Mouse (Mus musculus) brown adipose tissue, adult 24 weeks (tissue): Measurements from ENCODE around the gene Bco2. TPM values are rescaled to one million over a fixed set of nuclear protein-coding genes. Genes with fewer than 3 reads are reported as not detected.

ENCODE experiments used
- H3K27ac ChIP-seq: fragments of 200-500 bp; replicated peaks from 2 replicates; pipeline ENCODE4 v1.5.1; 2012; ENCODE audit warnings: low read depth, mild to moderate bottlenecking, low read length
- H3K4me1 ChIP-seq: fragments of 200-500 bp; 2 replicates; pipeline ENCODE4 v1.6.1; 2012; ENCODE audit warnings: low read length, mixed read lengths; ENCODE audit not compliant: control insufficient read depth, insufficient read depth, insufficient read length
- H3K4me3 ChIP-seq: fragments of 200-500 bp; 2 replicates; pipeline ENCODE4 v1.5.1; 2012; ENCODE audit warnings: low read depth, mild to moderate bottlenecking, low read length, moderate library complexity; ENCODE audit not compliant: insufficient read depth
- polyA plus RNA-seq: library from polyadenylated mRNA; stranded (reverse); fragments of >200 nt; gene quantifications from 2 replicates; pipeline ENCODE4 v1.2.4, GENCODE M21; 2012; ENCODE audit not compliant: missing spikeins, insufficient read depth, insufficient read length

Gene Bco2
- polyA plus RNA-seq, 1 experiment, result 1.1 TPM

DNA sequence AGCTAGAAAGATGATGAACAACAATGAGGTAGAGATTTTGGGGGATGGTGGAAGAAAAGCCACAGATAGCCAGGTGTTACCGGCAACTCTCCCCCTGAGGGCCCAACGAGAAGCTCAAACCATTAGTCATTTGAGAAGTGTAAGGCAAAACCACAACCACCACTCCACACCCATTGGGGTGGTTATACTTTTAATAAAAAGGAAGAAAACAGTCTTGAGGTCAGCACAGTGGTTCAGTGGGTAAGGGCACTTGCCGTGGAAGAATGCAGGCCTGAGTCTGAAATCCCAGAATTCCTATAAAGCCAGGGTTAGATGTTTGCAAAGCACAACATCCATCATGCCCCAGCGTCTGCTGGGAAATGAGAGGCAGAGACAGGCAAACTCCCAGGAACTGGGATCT is 17.7 kb downstream of the Bco2 start:
- no peaks in the 10 kb centered on the region for H3K4me1 ChIP-seq
- H3K4me3 ChIP-seq, result no peak overlapping the region
- H3K27ac ChIP-seq, result no peak overlapping the region

DNA sequence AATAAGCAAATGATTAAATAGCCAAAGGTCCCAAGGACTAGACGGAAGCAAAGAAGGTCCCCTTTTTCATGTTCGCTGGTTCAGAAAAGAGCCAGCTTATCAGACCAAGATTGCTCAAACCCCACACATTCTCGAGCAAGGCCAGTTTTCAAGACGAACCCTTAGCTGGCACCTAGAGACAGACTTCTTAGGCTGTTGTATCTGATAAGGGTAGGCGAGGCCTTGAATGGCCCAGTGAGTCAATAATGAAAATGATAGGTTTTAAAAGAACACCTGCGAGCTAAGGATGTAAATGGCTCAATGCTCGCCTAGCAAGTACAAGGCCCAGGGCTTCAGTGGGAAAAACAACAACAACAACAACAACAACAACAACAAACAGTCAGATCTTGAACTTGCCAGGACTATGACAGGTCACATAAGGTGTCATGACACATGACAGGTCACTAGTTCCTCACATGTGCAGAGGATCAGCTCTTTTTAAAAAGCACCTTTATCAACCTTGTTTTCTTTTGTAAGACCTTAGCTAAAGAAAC is 18.3 kb downstream of the Bco2 start:
- H3K4me3 ChIP-seq, result no peak overlapping the region
- H3K27ac ChIP-seq, result no peak overlapping the region
- H3K4me1 ChIP-seq, result no peaks in the 10 kb centered on the region

DNA sequence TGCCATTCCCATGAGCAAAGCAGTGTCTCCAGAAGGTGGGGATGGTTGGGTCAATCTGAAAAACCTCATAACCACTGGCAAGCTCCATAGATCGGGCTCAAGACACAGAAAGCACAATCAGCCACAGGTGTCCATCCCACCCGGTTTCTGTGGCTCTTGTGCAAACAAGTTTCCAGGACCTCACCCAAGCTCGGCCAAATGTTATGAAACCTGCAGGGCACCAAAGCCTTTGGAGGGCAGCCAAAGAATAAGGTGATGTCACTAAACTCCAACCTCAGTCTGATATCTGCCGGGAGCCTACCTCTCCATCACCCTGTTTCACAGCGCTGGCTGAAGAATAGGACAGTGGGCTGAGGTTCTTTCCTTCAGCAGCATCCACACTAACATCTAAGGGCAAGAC is 19.1 kb downstream of the Bco2 start:
- no peak overlapping the region for H3K4me3 ChIP-seq
- no peak overlapping the region for H3K27ac ChIP-seq
- no peaks in the 10 kb centered on the region for H3K4me1 ChIP-seq

DNA sequence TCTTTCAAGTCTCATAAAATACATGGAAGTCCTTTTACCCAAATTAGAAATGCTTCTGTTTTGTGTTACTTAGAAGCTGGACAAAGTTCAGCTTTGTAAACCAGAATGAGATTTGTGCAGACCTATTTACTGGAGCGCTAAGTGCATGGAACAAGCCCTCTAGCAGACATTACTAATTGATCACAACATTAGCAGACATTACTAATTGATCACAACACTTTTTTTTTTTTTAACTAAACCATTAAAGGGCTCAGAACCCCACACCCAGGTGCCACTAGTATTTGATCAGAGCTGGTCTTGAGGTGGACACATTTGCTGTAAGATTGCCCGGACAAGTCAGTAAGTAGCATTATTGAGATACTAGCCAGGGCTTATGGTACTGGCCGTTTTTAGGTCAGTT is 21.2 kb downstream of the Bco2 start:
- Histone ChIP-seq H3K4me1 (no peaks in the 10 kb centered on the region), H3K4me3 (no peak overlapping the region), H3K27ac (no peak overlapping the region)

DNA sequence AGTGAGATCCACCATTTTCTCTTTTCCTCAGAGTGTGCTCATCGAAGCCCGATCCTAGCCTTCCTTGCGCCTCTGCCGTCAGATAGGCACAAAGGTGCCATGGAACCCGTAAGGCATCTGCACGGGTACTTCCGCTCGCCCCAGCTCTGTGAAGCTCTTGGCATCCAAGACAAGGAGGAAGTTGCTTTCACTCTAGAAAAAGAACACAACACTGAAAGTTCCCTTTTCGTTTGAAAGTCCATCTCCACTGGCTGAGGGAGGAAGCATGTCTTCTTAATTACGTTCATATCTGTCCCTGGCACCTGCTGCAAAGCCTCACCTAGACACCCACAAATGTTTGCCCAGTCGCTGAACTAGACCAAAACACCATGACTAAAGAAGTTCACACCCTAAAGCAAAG is 21.7 kb downstream of the Bco2 start:
- Histone ChIP-seq H3K4me1 (no peaks in the 10 kb centered on the region), H3K27ac (peak overlapping the region; percentile 41; the same call in 1 of the 2 replicates), H3K4me3 (no peak overlapping the region)

DNA sequence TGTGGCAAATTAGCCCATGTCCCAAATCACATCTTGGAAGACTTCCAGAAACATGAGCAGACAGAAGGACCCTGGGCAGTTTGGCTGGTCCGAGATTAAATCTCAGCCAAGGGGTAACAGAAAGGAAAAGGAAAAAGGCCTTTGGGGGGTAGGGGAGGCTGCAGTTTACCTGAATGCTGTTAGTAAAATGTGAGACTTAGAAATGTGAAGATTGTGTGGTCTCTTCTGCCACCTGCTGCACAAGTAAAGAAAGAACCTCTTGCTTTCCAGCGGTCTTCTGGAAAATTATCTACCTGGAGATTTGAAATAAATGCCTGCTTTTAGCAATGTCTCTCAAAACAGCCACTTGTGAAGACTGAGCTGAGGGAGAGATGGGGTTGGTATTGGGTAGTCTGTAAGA is 24.1 kb downstream of the Bco2 start:
- no peak overlapping the region for H3K4me3 ChIP-seq
- no peak overlapping the region for H3K27ac ChIP-seq
- H3K4me1 ChIP-seq, result peaks cover 9% of the 10 kb centered on the region

DNA sequence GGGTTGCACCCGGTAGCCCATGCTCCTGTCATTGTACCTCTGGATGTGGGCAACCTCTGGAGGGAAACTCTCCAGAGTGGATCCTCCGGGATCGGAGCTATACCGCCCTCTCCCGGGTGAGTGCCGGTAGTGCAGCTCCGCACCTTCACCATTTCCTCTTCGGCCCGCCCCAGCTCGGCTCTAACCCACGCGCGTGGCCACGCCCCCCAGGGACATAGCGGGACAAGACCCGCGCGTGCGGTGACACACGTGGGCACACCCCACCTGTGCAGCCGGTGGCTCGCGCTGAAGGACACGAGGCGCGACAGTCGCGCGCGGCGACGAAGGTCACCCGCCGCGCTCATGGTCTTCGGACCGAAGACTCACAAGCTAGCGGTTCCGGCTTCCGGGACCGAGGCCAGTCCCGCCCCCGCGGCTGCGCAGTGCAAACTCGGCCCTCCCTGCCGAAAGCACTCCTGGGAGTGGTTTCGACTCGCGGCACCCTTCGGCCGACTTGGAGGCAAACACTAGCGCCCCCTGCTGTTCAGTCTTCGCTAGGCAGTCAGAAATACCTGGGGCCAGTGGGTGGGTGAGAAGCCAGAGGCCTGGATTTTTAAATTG is 26.6 kb downstream of the Bco2 start, which contains the start of gene Pts:
Gene Pts, minus strand, starts transcription at position 432 of the 600 bp plus-strand sequence.
- peaks cover 9% of the 10 kb centered on the region for H3K4me1 ChIP-seq
- H3K4me3 ChIP-seq, result peak within 1 kb of the TSS; percentile 95
- H3K27ac ChIP-seq, result peak within 1 kb of the TSS; percentile 96

DNA sequence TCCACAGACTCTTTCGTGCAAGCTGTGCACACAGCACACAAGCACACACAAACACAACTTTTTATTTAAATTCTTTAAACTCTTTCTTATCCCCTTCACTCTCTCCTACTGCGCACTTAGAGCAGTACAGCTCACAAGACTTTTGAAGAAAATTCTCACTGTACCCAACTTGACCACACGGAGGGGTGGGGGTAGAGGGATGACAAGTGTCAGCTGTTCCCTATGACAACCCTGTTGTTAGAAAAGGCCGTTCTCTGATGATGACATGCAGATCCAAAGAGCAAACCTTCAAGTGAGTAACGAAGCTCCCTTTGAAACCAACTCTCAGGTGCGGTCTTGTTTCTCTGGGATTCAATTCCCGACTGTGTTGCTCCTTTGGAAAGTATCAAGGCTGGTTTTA is 27.1 kb downstream of the Bco2 start:
- peak overlapping the region; percentile 10; the same call in 1 of the 2 replicates for H3K27ac ChIP-seq

DNA sequence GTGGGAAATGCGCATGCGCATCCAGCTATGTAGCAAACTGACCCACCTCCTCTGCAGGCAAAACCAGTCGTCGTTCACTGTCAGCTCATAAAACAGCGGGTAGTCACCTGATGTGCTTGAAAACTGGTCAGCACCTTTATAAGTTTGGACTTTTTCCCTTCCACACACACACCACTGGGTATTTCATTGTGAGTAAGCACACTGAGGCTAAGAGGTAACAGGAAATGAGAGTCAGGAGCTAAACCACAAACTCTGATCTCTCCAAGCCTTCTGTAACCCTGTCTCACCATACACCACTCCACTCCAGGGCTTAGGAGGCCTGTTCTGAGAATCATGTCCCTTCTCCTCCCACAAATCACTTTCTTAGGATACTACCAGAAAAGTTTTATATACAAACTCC is 29.4 kb downstream of the Bco2 start:
- no peak overlapping the region for H3K4me3 ChIP-seq
- peak overlapping the region; percentile 61; the same call in 1 of the 2 replicates for H3K27ac ChIP-seq
- peaks cover 9% of the 10 kb centered on the region for H3K4me1 ChIP-seq

More for the DNA sequence above, 27.1 kb downstream of the Bco2 start:
- Histone ChIP-seq H3K4me1 (peaks cover 9% of the 10 kb centered on the region), H3K4me3 (peak overlapping the region; percentile 95)

DNA sequence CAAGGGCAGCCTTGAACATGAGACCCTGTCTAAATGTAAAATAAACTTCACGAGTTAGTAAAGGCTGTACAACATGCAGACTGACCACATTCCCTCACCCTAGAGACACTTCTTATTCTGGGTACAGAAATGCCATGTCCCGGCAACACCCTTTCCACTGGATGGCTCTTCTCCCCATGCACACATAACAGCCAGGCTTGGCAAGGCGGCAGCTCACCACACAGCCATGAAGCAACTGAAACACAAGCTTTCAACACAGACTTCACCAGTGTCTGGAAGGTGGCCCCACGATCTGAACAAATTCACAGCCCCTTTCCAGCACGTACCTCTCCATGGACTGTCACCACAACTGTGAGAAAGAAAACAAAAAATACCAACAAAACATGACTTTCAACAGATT is 30.0 kb downstream of the Bco2 start:
- peaks cover 9% of the 10 kb centered on the region for H3K4me1 ChIP-seq
- no peak overlapping the region for H3K4me3 ChIP-seq
- peak overlapping the region; percentile 82 for H3K27ac ChIP-seq

DNA sequence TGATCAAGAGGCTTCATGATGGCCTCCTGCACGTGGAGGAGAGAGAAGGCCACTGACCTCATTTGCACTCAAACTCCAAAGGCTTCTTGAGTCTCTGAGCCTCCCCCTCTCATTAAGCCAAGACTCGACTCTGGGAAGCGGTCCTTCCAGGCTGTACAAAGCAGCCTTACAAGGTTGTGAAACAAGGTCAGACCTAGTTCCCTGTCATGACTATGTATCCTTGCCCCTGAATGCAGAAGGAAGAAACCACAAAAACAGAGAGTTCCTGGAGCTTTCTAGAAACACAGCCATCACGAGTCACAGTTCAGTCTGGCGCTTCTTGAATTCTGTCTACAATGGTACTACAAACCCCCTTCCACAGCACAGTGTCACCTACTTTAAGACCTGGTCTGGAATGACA is 32.4 kb downstream of the Bco2 start:
- no peak overlapping the region for H3K27ac ChIP-seq
- H3K4me3 ChIP-seq, result no peak overlapping the region

DNA sequence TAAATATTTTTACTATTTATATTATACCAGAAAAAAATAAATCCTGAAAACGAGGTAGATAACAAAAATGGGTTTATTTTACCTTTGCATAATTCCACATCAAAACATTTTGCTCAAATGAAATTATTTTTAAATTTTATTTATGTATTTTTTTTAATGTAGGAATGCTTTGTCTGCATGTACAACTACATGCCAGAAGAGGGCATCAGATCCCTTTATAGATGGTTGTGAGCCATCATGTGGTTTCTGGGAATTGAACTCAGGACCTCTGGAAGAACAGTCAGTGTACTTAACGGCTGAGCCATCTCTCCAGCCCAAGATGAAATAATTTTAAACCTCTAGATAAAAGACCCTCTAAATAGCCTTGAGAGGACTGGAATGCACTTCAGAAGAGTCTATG is 33.4 kb downstream of the Bco2 start:
- H3K4me3 ChIP-seq, result no peak overlapping the region
- H3K27ac ChIP-seq, result no peak overlapping the region
- H3K4me1 ChIP-seq, result peaks cover under 1% of the 10 kb centered on the region

More for the DNA sequence above, 32.4 kb downstream of the Bco2 start:
- peaks cover 8% of the 10 kb centered on the region for H3K4me1 ChIP-seq

DNA sequence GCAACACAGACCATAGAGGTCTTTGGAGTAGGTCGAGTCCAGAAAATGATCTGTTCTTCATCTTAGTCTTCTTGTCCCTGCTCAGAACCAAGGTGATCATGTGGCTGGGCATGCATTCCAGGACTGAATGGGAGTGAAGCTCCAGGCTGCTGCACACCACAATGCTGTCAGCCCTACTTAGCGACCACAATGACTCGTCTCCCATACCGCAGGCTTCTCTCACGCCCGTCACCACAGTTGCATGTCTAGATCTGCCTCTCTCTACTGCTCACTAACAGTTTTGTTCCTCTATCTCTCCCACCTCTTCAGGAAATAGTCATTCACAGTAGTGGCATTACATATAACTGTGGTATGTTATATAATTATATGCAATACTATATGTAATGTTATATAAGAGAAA is 34.2 kb downstream of the Bco2 start:
- no peak overlapping the region for H3K27ac ChIP-seq
- no peaks in the 10 kb centered on the region; the same call in none of the 2 replicates for H3K4me1 ChIP-seq
- H3K4me3 ChIP-seq, result no peak overlapping the region

DNA sequence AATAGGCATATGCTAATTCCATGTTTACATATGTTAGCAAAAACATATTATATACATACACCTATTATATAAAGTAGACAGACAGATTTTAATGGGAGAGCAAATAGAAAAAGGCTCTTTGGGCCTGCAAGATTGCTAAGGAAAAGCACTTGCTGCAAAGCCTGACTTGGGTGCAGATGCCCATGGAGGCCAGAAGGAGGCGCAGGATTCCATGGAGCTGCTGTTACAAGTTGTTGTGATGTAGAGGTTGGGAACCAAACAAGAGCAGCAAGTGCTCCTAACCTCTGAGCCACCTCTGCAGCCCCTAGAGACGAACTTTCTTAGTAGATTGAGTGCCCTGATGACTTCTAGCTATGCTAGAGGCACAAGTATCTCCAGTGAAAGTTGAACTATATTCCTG is 36.2 kb downstream of the Bco2 start:
- Histone ChIP-seq H3K4me3 (no peak overlapping the region), H3K4me1 (no peaks in the 10 kb centered on the region), H3K27ac (no peak overlapping the region)

DNA sequence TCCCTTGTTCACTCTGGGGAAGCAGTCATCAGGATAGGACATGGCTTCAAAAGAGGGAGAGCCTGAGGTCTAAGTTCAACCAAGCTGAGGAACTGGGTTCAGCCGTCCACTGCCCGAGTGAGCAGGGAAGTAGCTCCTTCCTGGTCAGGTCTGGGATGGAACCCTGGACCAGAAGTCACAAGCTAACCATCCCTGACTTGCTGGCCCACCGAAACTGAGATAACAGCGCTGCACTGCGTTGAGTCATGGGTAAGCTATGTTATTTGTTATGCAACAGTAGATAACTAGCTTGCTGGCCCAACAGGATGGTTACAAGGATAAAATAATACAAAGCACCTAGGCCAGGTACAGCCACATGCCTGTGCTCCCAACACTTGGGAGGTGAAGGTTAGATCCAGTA is 39.5 kb downstream of the Bco2 start:
- H3K4me1 ChIP-seq, result no peaks in the 10 kb centered on the region
- no peak overlapping the region for H3K27ac ChIP-seq
- H3K4me3 ChIP-seq, result no peak overlapping the region

DNA sequence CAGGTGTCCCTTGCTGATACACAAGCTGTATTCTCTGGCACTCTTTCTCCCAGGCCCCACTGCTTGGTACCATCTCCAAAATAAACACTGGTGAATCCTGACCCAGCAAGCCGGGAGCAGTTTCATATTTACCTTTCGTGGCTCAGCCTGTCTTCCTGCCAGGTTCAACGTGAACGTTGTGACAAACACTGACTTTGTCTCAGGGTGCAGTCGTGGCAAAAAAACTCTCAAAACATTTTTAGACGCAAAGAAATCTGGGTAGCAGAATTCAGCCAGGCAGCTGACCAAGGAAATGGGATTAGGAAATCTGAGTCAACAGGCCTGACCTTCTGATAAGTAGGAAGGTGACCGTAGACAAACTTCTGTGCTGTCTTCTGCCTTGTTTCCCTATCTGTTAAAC is 47.4 kb downstream of the Bco2 start:
- H3K4me1 ChIP-seq, result peaks cover 4% of the 10 kb centered on the region; the same call in 1 of the 2 replicates
- peak overlapping the region; percentile 49 for H3K27ac ChIP-seq
- peak overlapping the region; percentile 9; the same call in 1 of the 2 replicates for H3K4me3 ChIP-seq
